Mouse (Mus musculus) gastrocnemius, adult 2 months (tissue): ENCODE results near the gene Ankle1. TPM values are rescaled to one million over a fixed set of nuclear protein-coding genes. Genes with fewer than 3 reads are reported as not detected.

Source experiments
- DNase-seq: peaks from one replicate; pipeline ENCODE4 v3.0.0; 2022
- H3K27ac ChIP-seq: fragments of 200-600 bp; 2 replicates; pipeline ENCODE4 v1.8.1; 2022; ENCODE audit warnings: mild to moderate bottlenecking
- H3K4me3 ChIP-seq: fragments of 200-600 bp; 2 replicates; pipeline ENCODE4 v1.8.1; 2022; ENCODE audit warnings: mild to moderate bottlenecking, moderate library complexity
- CTCF ChIP-seq: fragments of 200-600 bp; IDR thresholded peaks from 2 replicates; pipeline ENCODE4 v1.8.1; 2022; ENCODE audit warnings: antibody characterized with exemption, mild to moderate bottlenecking, moderate library complexity
- intact Hi-C: fragments of 180-260 bp; cut with DNase I; formaldehyde crosslinking; loops from one replicate; pipeline ENCODE4 v1.15.1; 2025
- total RNA-seq, 2 experiments: library from RNA; stranded (reverse); gene quantifications; 2 replicates each; pipeline ENCODE4 v1.2.3; 2021

The Ankle1 gene
- total RNA-seq, 2 experiments from 2014 or later, result not detected

- TF ChIP-seq CTCF, result no peak; the same call in 1 of the 2 replicates
- no peak for DNase-seq
- intact Hi-C loops, result no loop called here
- Histone ChIP-seq H3K4me3 (no peak overlapping the region), H3K27ac (no peak overlapping the region)
Observed at GRCm38 (mm10) chr8:71385212-71385835, 20.5 kb upstream of the Ankle1 start.

DNA sequence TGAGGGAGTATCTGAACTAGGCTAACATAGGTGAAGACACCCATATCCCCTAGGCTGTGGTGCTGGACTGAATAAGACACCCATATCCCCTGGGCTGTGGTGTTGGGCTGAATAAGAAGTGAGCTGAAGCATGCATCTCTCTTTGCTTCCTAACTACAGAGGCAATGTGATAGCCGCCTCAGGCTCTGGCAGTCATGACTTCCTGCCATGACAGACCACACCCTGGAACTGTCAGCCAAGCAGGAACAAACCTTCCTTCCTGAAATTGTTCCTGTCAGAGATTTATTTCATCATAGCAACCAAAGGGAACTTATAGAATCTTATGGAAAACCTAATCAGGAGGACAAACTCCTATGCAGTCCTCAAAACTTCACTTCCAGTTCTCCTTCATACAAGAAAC, 17.5 kb upstream of the Ankle1 start:
- intact Hi-C loops, result no loop called here
- H3K4me3 ChIP-seq, result no peak overlapping the region
- no peak for DNase-seq
- H3K27ac ChIP-seq, result peak overlapping the region; percentile 70
- no peak for TF ChIP-seq CTCF

- TF ChIP-seq CTCF, result no peak
- no peak overlapping the region for H3K4me3 ChIP-seq
- intact Hi-C loops, result no loop called here
- H3K27ac ChIP-seq, result no peak overlapping the region
- DNase-seq, result no peak
Observed at GRCm38 (mm10) chr8:71391696-71392095, 14.1 kb upstream of the Ankle1 start.

GRCm38 (mm10) chr8:71392391-71392790, 13.4 kb upstream of the Ankle1 start:
- no peak for TF ChIP-seq CTCF
- intact Hi-C loops, result no loop called here
- Histone ChIP-seq H3K27ac (peak overlapping the region; percentile 65; the same call in 1 of the 2 replicates), H3K4me3 (peak overlapping the region; percentile 83; the same call in 1 of the 2 replicates)
- no peak for DNase-seq

DNA sequence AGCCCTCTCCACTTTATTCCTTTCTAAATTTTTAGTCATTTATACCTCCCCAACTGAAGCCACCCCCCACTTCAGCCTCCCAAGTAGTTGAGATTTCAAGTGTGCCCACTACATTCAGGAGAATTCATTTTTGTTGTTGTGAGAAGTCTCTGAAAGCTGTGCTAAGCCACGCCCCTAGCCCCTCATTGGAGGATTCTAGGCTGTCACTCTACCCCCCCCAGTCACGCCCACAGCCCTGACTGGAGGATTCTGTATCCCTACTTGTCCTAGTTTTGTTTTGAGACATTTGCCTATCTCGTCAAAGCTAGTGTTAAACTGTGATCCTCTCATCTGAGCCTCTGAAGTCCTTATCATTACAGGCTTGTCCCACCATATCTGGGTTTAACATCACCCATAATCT, 12.9 kb upstream of the Ankle1 start:
- intact Hi-C loops, result no loop called here
- no peak for TF ChIP-seq CTCF
- Histone ChIP-seq H3K27ac (peak overlapping the region; percentile 65), H3K4me3 (peak overlapping the region; percentile 83)
- peak; percentile 46 for DNase-seq

GRCm38 (mm10) chr8:71394481-71394880, 11.3 kb upstream of the Ankle1 start:
- Histone ChIP-seq H3K27ac (peak overlapping the region; percentile 85), H3K4me3 (peak overlapping the region; percentile 83)
- no peak for DNase-seq
- intact Hi-C loops, result no loop called here
- no peak for TF ChIP-seq CTCF

- TF ChIP-seq CTCF, result no peak
- peak overlapping the region; percentile 85 for H3K27ac ChIP-seq
- H3K4me3 ChIP-seq, result peak overlapping the region; percentile 83
- intact Hi-C loops, result no loop called here
- DNase-seq, result no peak
Observed at GRCm38 (mm10) chr8:71395071-71395470, 10.7 kb upstream of the Ankle1 start.

GRCm38 (mm10) chr8:71395629-71396028, 10.2 kb upstream of the Ankle1 start, which contains the start of gene Ushbp1:
Gene Ushbp1, minus strand, starts transcription at chr8:71395802.
- DNase-seq, result peak; percentile 46
- Histone ChIP-seq H3K4me3 (peak within 1 kb of the TSS; percentile 83), H3K27ac (peak within 1 kb of the TSS; percentile 85)
- TF ChIP-seq CTCF, result no peak
- intact Hi-C loops, result no loop called here

DNA sequence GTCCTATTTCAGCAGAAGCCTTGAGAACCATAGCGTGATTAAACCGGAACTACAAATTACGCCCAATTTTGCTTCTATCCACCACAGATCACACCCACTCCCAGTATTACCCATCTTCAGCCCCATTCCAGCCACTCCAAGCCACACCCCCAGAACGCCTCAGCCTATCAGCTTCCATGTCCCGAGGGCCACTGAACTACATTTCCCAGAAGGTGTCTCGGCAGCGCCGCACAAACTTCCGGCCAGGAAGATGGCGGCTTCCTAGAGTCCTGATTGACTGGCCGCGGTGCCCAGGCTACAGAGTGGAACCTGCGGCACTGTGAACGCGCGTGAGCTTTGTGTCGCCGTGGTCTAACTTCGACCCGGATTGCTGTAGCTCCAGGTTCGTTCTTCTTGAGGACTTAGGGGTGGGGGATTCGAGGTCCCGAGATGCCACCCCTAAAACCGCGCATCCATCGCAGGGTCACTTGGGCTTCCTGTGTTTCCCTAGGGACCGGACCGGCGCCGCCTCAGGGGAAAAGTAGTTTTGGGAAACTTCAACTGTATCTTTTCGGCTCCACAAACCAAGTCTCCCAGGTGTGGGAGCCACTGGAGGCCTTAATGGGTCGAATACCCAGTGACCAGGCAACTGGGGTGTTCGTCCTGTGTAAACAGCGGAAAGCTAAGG, 9.0 kb upstream of the Ankle1 start, which contains the start of gene Babam1:
Gene Babam1 (plus strand): TSS at position 223 of the 667 bp plus-strand sequence.
- Histone ChIP-seq H3K4me3 (peak within 1 kb of the TSS; percentile 83), H3K27ac (peak within 1 kb of the TSS; percentile 85)
- TF ChIP-seq CTCF, result no peak
- intact Hi-C loops, result no loop called here
- peak; percentile 94 for DNase-seq

DNA sequence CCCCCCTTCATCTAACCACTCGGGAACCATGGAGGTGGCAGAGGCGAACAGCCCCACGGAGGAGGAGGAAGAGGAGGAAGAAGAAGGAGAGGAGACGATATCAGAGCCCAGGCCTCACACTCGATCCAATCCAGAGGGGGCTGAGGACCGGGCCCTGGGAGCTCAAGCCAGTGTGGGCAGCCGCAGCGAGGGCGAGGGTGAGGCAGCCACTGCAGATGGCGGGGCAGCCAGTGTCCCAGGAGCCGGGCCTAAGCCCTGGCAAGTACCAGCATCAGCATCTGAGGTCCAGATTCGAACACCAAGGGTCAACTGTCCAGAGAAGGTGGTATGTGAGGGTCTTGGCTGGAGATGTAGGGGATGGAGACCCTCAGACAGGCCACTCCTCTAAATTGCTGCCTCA, 8.1 kb upstream of the Ankle1 start:
- intact Hi-C loops, result no loop called here
- no peak for TF ChIP-seq CTCF
- peak overlapping the region; percentile 83 for H3K4me3 ChIP-seq
- no peak for DNase-seq
- H3K27ac ChIP-seq, result no peak overlapping the region

DNA sequence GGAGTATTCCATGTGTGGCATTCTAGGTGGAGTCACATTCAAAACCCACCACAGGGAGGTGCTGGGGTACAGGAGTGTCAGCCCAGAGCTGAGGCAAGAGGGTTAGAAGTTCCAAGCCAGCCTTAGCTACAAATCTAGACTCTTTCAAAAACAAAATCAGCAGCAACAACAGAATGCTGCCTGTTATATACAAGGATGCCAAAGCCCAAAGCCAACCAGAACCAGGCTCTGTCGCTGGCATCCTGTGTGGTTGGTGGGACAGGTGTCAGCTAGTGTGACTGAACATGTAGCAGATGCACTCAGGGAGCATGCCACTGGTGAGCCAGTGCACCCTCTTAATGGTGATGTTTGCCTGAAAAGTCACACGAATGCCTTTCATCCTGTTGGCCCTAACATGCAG, 5.0 kb upstream of the Ankle1 start:
- no peak overlapping the region for H3K27ac ChIP-seq
- intact Hi-C loops, result no loop called here
- no peak for TF ChIP-seq CTCF
- H3K4me3 ChIP-seq, result no peak overlapping the region
- no peak for DNase-seq

DNA sequence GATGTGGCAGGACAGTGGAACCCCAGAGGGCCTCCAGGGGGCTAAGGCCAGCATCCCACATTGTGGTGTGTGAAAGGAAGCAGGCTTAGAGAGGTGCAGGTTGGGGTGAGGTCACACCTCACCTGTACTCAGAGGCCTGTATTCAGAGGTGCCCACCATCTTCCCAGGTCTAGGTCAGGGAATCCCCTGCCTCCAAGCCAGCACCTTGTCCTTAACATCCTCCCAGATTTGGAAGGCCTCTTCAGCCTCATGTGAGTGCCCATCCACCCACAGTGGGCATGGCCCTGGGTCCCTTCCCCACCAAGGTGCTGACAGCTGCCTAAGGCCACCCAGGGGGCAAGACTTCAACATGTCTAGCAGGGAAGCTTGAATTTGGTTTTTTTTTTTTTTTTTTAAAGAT, 4.4 kb upstream of the Ankle1 start:
- Histone ChIP-seq H3K27ac (no peak overlapping the region), H3K4me3 (no peak overlapping the region)
- TF ChIP-seq CTCF, result no peak
- no peak for DNase-seq
- intact Hi-C loops, result no loop called here

GRCm38 (mm10) chr8:71402446-71402964, 3.3 kb upstream of the Ankle1 start:
- TF ChIP-seq CTCF, result no peak
- intact Hi-C loops, result no loop called here
- no peak overlapping the region for H3K27ac ChIP-seq
- no peak overlapping the region for H3K4me3 ChIP-seq
- DNase-seq, result no peak
